Mouse (Mus musculus): ENCODE results near the gene Npr2.
"Not testable (repeated sequence)": the region's sequence is repeated elsewhere in the genome, so short reads cannot be mapped to it uniquely, and the experiment has no call there.

The Npr2 gene

DNA sequence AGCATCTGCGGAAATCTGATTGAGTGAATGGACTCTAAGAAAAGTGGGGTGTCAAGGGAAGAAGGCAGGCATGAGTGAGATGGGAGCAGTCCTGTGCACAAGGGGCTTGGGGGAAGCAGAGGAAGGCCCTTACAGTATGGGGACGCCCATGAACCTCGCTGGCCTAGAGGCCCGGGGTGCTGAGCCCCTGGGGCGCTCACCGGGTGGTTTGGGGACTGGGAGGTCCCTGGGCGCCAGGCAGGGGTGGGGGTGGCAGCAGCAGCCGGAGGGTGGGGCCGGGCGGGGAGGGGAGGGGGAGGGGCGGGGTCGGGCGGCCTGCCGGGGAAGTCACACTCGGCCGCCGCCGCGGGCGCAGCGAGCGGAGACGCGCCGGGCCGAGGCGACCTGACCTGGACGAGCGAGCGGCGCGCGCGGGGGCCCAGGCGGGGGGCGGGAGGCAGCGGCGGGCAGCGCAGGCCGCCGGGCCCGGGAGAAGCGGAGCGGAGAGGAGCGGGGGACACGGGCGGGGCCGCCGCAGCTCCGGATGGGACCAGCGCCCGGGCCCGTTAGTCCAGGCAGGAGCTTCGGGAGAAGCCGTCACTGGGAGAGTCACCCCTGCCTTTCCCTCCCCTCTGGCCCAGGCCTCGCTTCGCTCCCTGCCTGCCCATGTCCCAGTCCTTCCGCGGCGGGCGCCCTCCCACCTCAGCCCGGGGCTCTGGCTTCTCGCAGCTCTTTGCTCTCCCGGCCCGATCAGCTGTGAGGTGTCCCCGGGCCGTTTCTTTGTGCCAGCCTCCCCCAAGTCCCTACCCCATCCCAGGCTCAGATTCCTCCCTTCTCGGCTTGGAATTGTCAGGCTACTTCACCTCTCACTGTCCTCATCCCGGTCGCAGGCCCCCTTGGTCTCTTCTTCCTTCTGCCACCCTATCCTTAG is at the start of gene Npr2:
Gene Npr2, plus strand, starts transcription at position 890 of the 910 bp plus-strand sequence.
- DNase-seq (ENCODE audit: low spot score): peak; percentile 64

DNA sequence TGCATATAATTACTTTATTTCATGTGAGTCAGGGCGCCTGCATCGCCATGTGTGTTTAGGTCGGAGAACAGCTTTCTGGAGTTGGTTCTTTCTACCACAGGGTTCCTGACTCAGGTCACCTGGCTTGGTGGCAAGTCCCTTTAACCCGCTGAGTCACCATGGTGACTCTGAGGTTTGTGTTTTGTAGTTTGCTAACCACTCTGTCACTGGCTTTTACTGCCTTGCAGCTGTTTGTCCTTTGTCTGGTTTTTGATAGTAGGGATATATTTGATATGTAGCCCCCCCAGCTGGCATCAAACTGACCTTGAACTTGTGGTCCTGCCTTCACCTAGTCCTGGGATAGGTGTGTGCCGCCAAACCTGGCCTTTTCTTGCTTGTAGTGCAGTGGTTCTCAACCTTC is 49.5 kb upstream of the Npr2 start:
- DNase-seq (ENCODE audit: low spot score): no peak

DNA sequence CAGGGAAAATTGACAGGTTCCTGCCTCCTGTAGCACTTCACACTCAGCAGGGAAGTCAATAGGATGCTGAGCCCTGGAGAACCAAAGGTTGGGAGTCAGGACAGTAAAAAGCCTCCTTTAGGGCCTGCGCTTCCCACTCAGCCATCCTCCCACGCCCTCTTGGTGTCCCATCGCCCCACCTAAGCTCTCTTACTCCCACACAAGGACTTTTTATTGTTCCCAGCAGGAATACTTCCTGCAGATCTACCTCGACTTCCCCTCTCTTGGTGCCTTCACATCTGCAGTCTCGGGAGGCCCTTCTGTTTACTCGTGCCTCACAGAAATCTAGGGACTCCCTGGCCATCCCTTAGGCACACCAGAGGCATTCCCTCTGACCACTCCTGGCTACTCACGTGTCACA is 48.3 kb upstream of the Npr2 start:
- no peak for DNase-seq (ENCODE audit: low spot score)

DNA sequence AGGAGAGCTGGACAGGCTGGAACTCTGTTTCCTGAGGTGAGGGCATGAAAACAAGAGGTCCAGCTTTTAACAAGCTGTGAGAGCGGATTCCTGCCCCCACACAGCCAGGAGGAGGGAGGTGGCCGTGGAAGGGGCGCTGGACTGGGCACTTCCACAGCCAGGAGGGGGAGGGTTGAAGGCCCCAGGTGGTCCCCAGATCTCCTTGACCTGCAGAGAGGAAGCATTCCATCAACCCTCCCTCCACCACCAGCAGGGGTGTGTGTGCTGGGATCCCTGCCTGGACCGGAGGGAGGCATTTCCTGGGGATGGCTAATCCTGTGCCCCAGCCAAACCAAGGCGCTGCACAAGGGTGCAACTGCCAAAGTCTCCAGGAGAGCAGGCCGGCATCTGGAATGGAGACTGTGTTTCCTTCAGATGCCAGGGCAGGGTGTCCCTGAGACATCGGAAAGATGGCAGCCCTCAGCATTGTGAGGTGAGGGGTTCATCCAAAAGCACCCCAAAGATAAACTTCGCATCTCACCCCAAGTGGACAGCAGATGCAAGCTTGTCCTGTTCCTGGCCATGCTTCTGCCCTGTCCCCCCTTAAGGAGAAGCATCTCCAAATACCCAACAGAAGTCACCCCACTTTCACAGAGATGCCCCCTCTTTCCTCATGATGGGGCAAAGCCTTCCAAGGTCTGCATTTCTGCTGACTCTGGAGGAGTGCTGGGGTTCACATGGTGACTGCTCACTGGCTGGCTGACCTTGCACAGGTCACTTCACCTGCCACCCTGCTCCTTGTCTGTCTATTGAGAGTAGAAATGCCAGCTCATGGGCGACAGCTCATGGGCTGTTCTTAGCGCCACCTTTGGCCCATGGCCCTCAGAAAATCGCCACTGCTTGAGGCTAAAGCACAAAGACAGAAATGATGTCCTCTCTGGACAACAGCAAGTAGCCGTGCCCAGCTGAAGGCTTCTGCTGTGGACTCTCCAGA is 47.0 kb upstream of the Npr2 start, which contains the start of gene Msmp:
Gene Msmp, minus strand, starts transcription at position 51 of the 973 bp plus-strand sequence.
- DNase-seq (ENCODE audit: low spot score): no peak

DNA sequence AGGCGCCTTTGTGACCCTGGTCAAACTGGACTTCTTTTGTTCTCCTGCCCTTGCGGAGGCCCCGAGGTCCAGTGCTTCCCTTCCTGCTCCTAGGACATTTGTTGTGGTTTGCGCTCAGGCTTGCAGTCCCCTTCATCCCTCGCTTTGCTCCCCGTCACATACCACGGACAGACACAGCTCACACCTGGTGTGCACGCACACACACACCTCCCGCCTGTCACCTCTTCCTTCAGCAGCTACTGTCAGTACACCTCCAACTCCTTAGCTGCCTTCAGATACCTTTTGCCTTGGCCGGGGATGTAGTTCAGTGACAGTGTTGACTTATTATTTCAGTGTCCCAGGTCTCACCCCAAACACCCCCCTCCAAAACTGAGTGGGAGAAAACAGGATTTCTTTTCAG is 46.1 kb upstream of the Npr2 start:
- no peak for DNase-seq (ENCODE audit: low spot score)

DNA sequence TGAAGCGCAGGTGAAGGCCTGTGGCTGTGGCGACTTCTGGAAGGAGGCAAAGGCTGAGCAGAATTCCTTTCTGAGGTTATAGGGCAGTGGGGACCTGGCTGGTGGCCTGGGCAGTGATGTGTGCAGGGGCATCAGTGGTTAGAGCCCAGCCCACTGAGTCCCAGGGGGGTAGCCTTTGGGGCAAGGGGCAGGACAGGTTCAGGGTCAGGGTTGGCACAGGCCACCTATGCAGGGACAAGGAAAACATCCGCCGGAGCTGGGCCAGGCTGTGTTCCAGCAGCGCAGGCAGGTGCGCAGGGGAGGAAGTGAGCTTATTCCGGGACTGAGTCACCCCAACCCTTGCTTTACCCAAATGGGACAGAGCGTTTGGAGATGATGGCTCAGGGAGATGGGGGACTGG is 45.3 kb upstream of the Npr2 start:
- DNase-seq (ENCODE audit: low spot score): no peak

DNA sequence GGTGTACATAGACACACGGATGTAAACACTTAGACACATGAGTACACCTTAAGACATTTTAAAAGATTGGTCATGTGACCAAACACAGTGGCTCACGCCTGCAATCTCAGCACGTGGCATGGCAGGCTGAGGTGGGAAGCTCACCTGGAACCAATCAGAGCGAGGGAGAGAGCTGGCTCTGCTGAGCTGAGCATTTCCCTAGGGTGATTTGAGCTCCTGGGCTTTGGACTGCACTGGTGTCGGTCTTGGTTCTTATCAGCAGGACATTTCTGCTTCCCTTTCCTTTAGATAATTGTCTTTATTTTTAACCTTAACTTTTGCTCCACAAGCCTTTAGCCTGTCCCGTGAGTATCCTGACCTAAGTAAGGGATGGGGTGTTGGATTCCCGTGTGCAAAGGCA is 44.1 kb upstream of the Npr2 start:
- no peak for DNase-seq (ENCODE audit: low spot score)

DNA sequence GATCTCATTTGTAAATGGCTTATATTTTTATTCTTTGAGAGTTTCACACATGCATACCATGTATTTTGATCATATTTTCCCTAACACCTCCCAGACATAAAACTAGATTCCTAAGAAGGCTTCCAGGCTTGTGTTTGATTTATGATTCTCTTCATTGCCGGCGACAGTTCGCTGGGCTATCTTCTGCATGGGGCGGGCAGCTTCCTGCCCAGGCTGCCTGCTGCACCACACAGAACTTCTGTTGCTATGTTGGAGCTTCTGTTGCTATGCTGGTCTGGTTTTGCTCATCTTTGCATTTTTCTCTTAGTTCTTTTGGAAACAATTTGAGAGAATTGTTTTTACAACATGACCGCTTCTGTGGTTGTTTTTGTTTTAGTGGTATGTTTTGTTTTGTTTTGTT is 40.2 kb upstream of the Npr2 start:
- no peak for DNase-seq (ENCODE audit: low spot score)

DNA sequence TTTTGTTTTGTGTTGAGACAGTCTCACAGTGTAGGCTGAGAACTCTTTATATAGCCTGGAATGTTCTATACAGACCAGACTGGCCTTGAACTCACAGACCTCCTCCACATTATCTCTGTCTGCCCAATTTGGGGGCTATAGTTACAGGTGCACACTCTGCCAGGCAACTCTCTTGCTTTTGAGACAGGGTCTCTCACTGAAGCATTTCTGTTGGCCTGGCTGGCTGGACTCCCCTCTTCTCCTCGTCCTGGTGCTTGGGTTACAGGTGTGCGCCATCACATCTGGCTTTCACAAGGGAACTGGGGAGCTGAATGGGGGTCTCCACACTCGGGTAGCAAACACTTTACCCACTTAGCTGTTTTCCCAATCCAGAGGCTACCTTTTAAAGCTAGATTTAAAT is 39.8 kb upstream of the Npr2 start:
- no peak for DNase-seq (ENCODE audit: low spot score)

DNA sequence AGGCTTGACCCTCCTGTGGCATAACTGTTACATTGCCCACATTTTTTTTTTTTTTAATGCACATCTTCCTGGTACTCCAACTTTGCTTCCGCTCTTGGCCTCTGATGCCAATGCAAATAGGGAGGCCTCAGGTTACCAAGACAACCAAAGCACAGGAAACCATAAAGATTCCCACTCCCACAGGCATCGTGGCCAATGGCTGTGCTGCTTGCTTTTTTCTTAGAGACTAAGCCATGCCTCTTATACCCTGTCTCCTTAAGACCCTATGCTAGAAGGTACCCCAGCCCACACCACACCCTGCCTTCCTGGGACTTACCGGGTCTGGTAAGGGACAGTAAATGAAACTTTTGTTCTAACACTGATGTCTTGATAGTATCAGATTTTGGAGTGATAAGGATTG is 38.3 kb upstream of the Npr2 start:
- no peak for DNase-seq (ENCODE audit: low spot score)

DNA sequence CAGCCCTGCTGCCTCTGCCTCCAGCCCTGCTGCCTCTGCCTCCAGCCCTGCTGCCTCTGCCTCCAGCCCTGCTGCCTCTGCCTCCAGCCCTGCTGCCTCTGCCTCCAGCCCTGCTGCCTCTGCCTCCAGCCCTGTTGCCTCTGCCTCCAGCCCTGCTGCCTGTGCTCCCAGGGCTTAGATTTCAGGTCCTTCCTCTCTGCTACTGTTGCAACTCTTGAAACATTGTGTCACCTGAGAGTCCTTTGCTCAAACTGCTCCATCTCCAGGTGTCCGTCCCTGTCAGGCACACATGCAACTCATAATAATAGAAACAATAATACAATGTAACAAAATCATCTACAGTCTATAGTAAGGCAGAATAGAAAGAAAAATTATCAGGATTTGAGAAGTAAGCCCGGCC is 35.1 kb upstream of the Npr2 start:
- not testable (repeated sequence) for DNase-seq (ENCODE audit: low spot score)

DNA sequence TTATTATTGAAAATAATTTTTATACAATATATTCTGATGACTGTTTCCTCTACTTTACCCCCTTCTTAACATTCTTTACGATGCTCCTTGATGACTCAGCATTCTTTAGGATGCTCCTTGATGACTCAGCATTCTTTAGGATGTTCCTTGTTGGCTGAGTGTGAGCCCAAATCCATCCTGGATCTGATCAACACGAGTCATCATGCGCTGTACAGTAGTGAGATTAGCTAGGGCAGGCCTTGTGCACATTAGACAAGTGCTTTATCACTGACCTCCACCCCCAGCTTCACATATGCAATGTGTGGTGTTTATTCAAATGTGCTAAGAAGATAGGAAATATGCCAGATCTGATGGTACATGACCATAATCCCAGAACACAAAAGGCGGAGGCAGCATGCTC is 33.5 kb upstream of the Npr2 start:
- no peak for DNase-seq (ENCODE audit: low spot score)

DNA sequence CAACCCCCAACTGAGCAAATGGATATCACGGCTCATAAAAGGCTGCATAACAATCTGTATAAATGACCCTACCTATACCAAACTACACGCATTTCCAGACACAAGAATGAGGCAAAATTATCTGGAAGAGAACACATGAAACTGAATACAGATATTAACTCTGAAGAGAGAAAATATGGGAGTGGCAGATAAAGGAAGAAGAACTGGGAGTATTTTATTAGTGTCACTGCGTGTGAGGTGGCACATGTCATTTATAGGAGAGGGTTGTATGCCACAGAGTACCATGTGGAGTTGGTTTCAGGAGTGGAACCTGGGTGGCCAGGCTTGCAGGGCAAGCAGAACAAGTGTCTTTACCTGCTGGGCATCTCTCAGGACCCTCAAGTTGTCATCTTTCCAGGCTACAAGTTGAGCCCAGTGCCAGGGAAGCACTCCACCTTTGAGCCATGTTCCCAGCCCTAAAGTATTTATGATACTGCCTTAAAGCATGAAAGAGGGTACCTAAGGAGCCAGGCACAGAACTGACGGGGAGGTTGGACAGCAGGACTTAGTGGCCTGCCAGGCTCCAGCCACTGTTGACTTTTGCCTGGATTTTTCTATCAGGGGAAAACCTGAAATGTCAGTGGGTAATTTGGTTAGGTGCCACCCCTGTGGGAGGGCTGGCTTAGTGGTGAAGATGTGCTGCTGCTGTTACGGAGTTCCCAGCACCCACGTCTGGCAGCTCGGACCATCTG is 32.9 kb upstream of the Npr2 start:
- no peak for DNase-seq (ENCODE audit: low spot score)

DNA sequence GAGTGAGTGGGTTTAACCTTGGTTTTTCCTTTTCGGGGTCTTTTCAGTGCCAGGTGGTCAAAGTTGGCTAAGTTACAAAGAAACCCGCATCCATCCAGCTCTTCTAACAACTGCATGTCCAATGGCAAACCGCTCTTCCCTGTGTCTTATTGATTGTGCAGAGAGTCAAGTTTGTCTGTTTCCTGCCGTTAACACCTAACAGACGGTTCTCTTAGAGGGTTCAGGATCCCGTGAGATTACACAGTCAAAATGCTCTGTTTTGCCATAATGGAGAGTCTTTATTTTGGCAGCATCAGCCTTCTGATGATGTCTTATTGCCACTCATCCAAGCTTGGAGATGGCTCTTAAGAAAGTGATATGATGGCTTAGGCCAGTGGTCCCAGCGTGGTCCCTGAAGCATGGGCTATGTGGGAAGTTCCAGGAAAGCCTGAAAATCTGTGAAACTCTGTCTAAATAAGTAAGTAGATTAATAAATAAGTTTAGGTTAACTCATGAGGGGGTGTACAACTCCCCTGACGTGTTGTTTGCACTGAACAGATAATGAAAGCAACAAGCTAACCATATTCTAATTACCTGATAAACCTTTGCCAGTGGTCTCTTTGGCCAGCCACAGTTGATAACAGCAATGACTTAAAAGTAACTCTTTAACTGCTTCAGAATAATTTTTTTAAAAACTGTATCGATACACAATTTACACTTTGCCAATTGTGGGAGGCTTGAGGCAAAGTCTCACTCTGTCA is 31.4 kb upstream of the Npr2 start:
- no peak for DNase-seq (ENCODE audit: low spot score)

DNA sequence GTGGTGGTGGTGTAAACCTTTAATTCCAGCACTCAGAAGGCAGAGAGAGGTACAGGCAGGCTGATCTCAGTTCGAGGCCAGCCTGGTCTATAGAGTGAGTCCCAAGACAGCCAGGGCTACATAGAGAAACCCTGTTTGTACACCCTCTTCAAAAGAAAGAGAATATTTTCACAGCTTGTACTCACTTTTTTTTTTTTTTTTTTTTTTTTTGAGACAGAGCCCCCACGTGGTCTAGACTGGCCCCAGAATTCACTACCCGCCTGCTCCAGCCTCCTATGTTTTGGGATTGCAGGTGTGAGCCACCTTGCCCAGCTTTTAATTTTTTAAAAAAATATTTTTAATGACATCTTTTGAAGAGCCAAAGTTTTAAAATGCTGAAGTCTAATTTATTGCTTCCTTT is 27.6 kb upstream of the Npr2 start:
- no peak for DNase-seq (ENCODE audit: low spot score)

DNA sequence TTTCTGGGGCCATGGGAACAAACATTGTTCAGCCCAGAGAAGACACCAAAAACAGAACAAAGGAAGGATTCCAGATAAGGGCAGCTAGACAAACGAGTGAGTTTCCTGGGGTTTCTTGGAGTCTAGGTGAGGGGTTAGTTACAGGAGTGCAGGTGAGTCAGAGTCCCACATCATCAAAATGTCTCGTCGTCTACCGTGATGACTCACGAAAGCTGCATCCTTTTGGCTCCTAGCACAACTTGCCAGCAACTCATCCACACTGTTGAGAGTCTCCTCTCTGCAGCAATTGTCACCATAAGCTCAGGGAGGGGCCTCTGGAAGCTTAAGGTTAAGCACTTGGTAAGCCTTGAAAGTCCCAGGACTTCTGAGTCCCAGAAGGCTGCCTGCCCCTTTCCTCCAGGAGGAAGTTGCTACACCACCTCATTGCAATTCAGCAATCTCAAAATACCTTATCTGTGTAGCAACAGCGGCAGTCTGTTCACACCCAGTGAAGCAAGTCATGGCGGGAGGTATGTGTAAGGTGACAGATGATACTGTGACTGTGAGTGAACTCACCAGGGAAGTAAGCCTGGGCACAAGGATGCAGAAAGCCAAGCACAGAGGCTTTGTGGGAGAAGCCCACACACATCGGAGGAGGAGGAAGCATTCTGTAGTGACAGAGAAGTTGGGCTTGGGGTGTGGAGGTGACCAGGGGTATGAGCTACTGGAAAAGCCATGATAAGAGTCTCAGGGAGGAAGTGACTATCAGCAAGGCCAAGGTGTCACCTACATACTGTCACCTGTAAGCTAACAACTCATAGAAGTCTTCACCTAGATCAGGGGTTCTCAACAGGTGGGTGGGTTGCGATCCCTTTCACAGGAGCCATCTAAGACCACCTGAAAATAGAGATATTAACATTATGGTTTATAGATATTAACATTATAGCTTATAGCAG is 26.7 kb upstream of the Npr2 start:
- no peak for DNase-seq (ENCODE audit: low spot score)

DNA sequence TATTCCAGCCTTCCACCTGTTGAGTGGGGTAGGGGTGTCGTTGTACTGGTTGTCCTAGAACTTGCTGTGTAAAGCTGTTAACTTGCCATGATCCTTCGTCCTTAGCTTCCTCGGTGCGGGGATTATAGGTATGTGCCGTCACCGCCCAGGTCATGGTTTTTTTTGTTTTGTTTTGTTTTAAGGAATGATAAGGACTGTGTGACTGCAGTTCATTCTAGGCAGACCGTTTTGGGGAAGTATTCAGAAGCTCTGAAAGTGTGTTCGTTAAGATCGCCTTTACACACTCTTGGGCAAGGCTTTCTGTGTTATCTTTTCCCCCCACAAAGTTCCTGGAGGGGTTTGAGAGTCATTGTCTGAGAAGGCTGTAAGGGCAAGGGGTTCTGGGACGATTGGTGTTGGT is 19.2 kb upstream of the Npr2 start:
- no peak for DNase-seq (ENCODE audit: low spot score)

DNA sequence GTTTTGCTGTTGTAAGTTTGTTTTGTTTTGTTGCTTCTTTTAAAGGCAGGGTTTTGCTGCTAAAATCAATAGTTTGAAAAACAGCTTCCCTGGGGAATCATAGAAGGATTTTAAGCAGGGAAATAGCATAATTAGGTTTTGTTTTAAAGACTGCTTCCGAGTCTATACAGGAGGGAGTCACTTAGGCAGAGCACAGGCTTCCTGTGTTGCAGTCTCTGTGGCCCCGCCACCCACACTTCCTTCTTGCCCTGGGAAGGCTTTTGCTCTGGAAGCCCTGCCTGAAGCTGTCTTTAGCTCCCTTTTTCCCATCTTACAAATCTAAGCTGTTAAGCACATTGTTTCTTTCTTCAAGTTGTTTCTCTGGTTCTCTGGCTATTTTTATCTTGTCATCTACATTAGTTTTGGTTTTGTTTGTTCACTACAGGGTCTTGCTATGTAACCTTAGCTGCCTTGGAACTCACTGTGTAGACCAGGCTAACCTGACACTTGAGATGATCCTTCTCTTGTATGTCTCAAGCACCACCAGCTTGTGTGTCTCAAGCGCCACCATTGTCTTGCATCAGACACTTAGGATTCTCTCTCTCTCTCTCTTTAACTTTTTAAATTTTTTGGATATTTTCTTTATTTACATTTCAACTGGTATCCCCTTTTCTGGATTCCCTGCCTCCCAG is 18.5 kb upstream of the Npr2 start:
- no peak for DNase-seq (ENCODE audit: low spot score)

DNA sequence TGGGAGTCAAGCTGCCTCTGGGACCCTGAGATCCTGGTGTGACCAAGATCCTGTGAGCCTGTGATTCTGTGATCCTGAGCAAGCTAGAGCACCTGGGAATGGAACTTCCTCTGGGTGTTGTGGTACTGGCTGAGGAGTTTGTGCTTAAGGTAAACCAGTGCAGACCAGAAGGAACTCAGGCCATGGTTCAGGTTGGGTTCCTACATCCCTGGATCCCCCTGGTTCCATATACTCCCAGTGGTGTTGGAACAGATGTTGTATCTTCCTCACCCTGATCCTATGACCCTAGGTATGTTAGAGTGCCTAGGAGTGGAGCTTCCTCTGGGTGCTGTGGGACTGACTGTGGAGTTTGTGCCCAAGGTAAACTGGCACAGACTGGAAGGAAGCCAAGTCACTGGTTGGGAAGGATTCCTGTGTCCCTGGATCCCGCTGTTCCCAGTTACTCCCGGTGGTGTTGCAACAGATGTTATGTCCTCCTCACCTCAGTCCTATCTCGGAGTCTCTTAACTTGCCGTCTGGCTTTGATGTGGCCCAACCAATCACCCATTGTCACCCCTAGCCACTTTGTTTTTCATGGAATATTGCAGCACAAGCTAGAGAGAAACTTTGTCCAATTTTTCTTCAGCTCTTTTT is 11.5 kb upstream of the Npr2 start:
- DNase-seq (ENCODE audit: low spot score): no peak

All from yolk sac, embryonic 10.5 days (tissue).